Mouse (Mus musculus) intestine, embryonic 14.5 days (tissue): ENCODE results near the gene Omp. TPM values are rescaled to one million over a fixed set of nuclear protein-coding genes. Genes with fewer than 3 reads are reported as not detected.

Experiments
- polyA plus RNA-seq: library from polyadenylated mRNA; unstranded; fragments of >200 nt; fragmentation: Nextera tagmentation; extraction: Ambion mirVana; gene quantifications from 2 replicates; pipeline ENCODE4 v1.2.1, GENCODE M21; 2014

The Omp gene
- polyA plus RNA-seq, 1 experiment from 2014 or later: 0.47 TPM

Other genes with a start within 250 kb of the Omp start
- not detected in 2 replicates for gene Gdpd4, start 225.5 kb downstream of the Omp start, polyA plus RNA-seq
- gene Myo7a, start 26.0 kb downstream of the Omp start, polyA plus RNA-seq: 16.3 and 17.2 TPM in 2 replicates
- gene Capn5, start 32.8 kb upstream of the Omp start, polyA plus RNA-seq: 6.1 and 6.7 TPM in 2 replicates
- 0.12 TPM in 1 of 2 replicates, not detected in the other for gene B3gnt6, start 54.0 kb upstream of the Omp start, polyA plus RNA-seq
- 21.6 and 21.7 TPM in 2 replicates for gene Acer3, start 175.7 kb upstream of the Omp start, polyA plus RNA-seq
- 12.8 and 14.5 TPM in 2 replicates for gene Tsku, start 215.8 kb upstream of the Omp start, polyA plus RNA-seq